Mouse (Mus musculus) limb, embryonic 10.5 days (tissue): ENCODE results near the gene Lrg1. TPM values are rescaled to one million over a fixed set of nuclear protein-coding genes. Genes with fewer than 3 reads are reported as not detected.
"Not testable (repeated sequence)": the region's sequence is repeated elsewhere in the genome, so short reads cannot be mapped to it uniquely, and the experiment has no call there.

Experiments used
- DNase-seq: peaks from one replicate; pipeline ENCODE4 v3.0.0-alpha.2; 2017; ENCODE audit warnings: low spot score
- H3K27ac ChIP-seq: fragments of 300-500 bp; sonication (generic); 2 replicates; pipeline ENCODE4 v1.5.1; 2016; ENCODE audit warnings: mild to moderate bottlenecking
- H3K27me3 ChIP-seq: fragments of 300-500 bp; sonication (generic); 2 replicates; pipeline ENCODE4 v1.6.1; 2016; ENCODE audit warnings: low read depth, mild to moderate bottlenecking; ENCODE audit not compliant: poor library complexity, severe bottlenecking
- H3K36me3 ChIP-seq: fragments of 300-500 bp; sonication (generic); 2 replicates; pipeline ENCODE4 v1.6.1; 2016; ENCODE audit warnings: mild to moderate bottlenecking, moderate library complexity
- H3K4me1 ChIP-seq: fragments of 300-500 bp; sonication (generic); 2 replicates; pipeline ENCODE4 v1.6.1; 2016
- H3K4me3 ChIP-seq: fragments of 300-500 bp; sonication (generic); 2 replicates; pipeline ENCODE4 v1.5.1; 2016; ENCODE audit warnings: mild to moderate bottlenecking, moderate library complexity
- H3K9me3 ChIP-seq: fragments of 300-500 bp; sonication (generic); replicated peaks from 2 replicates; pipeline ENCODE4 v1.6.1; 2016; ENCODE audit warnings: mild to moderate bottlenecking
- WGBS: fragments of 180-500 bp; shearing (Covaris S2); methylation state at CpG from one replicate; pipeline ENCODE4 v1.1.7; 2016; 5-methylcytosine and 5-hydroxymethylcytosine counted together
- polyA plus RNA-seq: library from polyadenylated mRNA; unstranded; fragments of >200 nt; fragmentation: Nextera tagmentation; extraction: Ambion mirVana; gene quantifications from 2 replicates; pipeline ENCODE4 v1.2.1, GENCODE M21; 2016

Gene Lrg1
- polyA plus RNA-seq, 1 experiment from 2014 or later, result 0.23 TPM

GRCm38 (mm10) chr17:56112743-56113142, 9.1 kb downstream of the Lrg1 start:
- H3K27me3 ChIP-seq, result peaks cover 29% of the 10 kb centered on the region
- H3K4me3 ChIP-seq, result no peak overlapping the region
- H3K36me3 ChIP-seq, result no peaks in the 10 kb centered on the region; the same call in 1 of the 2 replicates
- H3K9me3 ChIP-seq, result no peaks in the 10 kb centered on the region
- H3K27ac ChIP-seq, result no peak overlapping the region
- WGBS, result 67% methylated on average over 3 of the region's 3 CpGs
- no peak for DNase-seq
- peaks cover 10% of the 10 kb centered on the region for H3K4me1 ChIP-seq

GRCm38 (mm10) chr17:56111864-56112263, 9.9 kb downstream of the Lrg1 start:
- WGBS, result 45% methylated on average over 5 of the region's 5 CpGs
- H3K9me3 ChIP-seq, result no peaks in the 10 kb centered on the region
- peak; percentile 85 for DNase-seq
- H3K4me1 ChIP-seq, result peaks cover 4% of the 10 kb centered on the region; the same call in 1 of the 2 replicates
- no peak overlapping the region for H3K27ac ChIP-seq
- H3K4me3 ChIP-seq, result no peak overlapping the region
- H3K36me3 ChIP-seq, result no peaks in the 10 kb centered on the region; the same call in 1 of the 2 replicates
- H3K27me3 ChIP-seq, result peaks cover 20% of the 10 kb centered on the region

GRCm38 (mm10) chr17:56111021-56111420, 10.8 kb downstream of the Lrg1 start:
- Histone ChIP-seq H3K9me3 (no peaks in the 10 kb centered on the region), H3K27me3 (peaks cover 12% of the 10 kb centered on the region), H3K4me1 (0 out of 2 replicates have a peak, but pooled peaks cover 4% of the 10 kb centered on the region), H3K4me3 (no peak overlapping the region), H3K36me3 (no peaks in the 10 kb centered on the region; the same call in 1 of the 2 replicates), H3K27ac (no peak overlapping the region)
- WGBS, result 67% methylated on average over 1 of the region's 1 CpGs
- no peak for DNase-seq

GRCm38 (mm10) chr17:56110571-56110970, 11.2 kb downstream of the Lrg1 start:
- H3K9me3 ChIP-seq, result no peaks in the 10 kb centered on the region
- WGBS, result 75% methylated on average over 4 of the region's 4 CpGs
- DNase-seq, result no peak

GRCm38 (mm10) chr17:56109219-56110051, 12.4 kb downstream of the Lrg1 start, which contains the start of gene Plin4:
Gene Plin4, minus strand, starts transcription at chr17:56109803.
- H3K9me3 ChIP-seq, result no peaks in the 10 kb centered on the region
- no peak within 1 kb of the TSS for H3K27ac ChIP-seq
- no peaks in the 10 kb centered on the region for H3K27me3 ChIP-seq
- H3K4me3 ChIP-seq, result no peak within 1 kb of the TSS
- H3K4me1 ChIP-seq, result 0 out of 2 replicates have a peak, but pooled peaks cover 4% of the 10 kb centered on the region
- no peak for DNase-seq
- H3K36me3 ChIP-seq, result no peaks in the 10 kb centered on the region; the same call in 1 of the 2 replicates
- 60% methylated on average over 10 of the region's 10 CpGs for WGBS

More at GRCm38 (mm10) chr17:56110571-56110970, 11.2 kb downstream of the Lrg1 start:
- Histone ChIP-seq H3K27me3 (0 out of 2 replicates have a peak, but pooled peaks cover 7% of the 10 kb centered on the region), H3K27ac (no peak overlapping the region), H3K36me3 (no peaks in the 10 kb centered on the region; the same call in 1 of the 2 replicates), H3K4me1 (0 out of 2 replicates have a peak, but pooled peaks cover 4% of the 10 kb centered on the region), H3K4me3 (no peak overlapping the region)

GRCm38 (mm10) chr17:56108334-56109044, 13.3 kb downstream of the Lrg1 start:
- WGBS, result 81% methylated on average over 6 of the region's 6 CpGs
- Histone ChIP-seq H3K36me3 (peaks cover 7% of the 10 kb centered on the region), H3K27ac (no peak overlapping the region), H3K4me1 (0 out of 2 replicates have a peak, but pooled peaks cover 4% of the 10 kb centered on the region), H3K27me3 (no peaks in the 10 kb centered on the region), H3K4me3 (no peak overlapping the region), H3K9me3 (no peaks in the 10 kb centered on the region)
- no peak for DNase-seq

- no peak overlapping the region for H3K4me3 ChIP-seq
- H3K27me3 ChIP-seq, result no peaks in the 10 kb centered on the region
- no peaks in the 10 kb centered on the region for H3K9me3 ChIP-seq
- H3K4me1 ChIP-seq, result 0 out of 2 replicates have a peak, but pooled peaks cover 4% of the 10 kb centered on the region
- 55% methylated on average over 2 of the region's 2 CpGs for WGBS
- no peak overlapping the region for H3K27ac ChIP-seq
- H3K36me3 ChIP-seq, result peaks cover 15% of the 10 kb centered on the region
- DNase-seq, result no peak
Observed at GRCm38 (mm10) chr17:56107736-56108135, 14.1 kb downstream of the Lrg1 start.

- DNase-seq, result no peak
- H3K9me3 ChIP-seq, result no peaks in the 10 kb centered on the region
- no peak overlapping the region for H3K4me3 ChIP-seq
- no peak overlapping the region for H3K27ac ChIP-seq
- 0 out of 2 replicates have a peak, but pooled peaks cover 1% of the 10 kb centered on the region for H3K4me1 ChIP-seq
- H3K36me3 ChIP-seq, result peaks cover 22% of the 10 kb centered on the region
- 68% methylated on average over 4 of the region's 4 CpGs for WGBS
- H3K27me3 ChIP-seq, result no peaks in the 10 kb centered on the region
Observed at GRCm38 (mm10) chr17:56106981-56107380, 14.8 kb downstream of the Lrg1 start.

GRCm38 (mm10) chr17:56106436-56106835, 15.4 kb downstream of the Lrg1 start:
- not testable (repeated sequence) for H3K9me3 ChIP-seq, H3K27me3 ChIP-seq, H3K4me3 ChIP-seq, H3K4me1 ChIP-seq, H3K27ac ChIP-seq, DNase-seq
- peaks cover 28% of the 10 kb centered on the region for H3K36me3 ChIP-seq
- WGBS, result 99% methylated on average over 4 of the region's 4 CpGs

- H3K36me3 ChIP-seq, result peaks cover 44% of the 10 kb centered on the region
- 92% methylated on average over 3 of the region's 5 CpGs for WGBS
- DNase-seq, H3K4me1 ChIP-seq, H3K27me3 ChIP-seq, H3K4me3 ChIP-seq, H3K27ac ChIP-seq, H3K9me3 ChIP-seq: not testable (repeated sequence)
Observed at GRCm38 (mm10) chr17:56104821-56105220, 17.0 kb downstream of the Lrg1 start.

GRCm38 (mm10) chr17:56103465-56104285, 18.1 kb downstream of the Lrg1 start:
- peaks cover 55% of the 10 kb centered on the region for H3K36me3 ChIP-seq

GRCm38 (mm10) chr17:56102927-56103326, 18.9 kb downstream of the Lrg1 start:
- no peaks in the 10 kb centered on the region for H3K27me3 ChIP-seq
- DNase-seq, result no peak
- H3K9me3 ChIP-seq, result no peaks in the 10 kb centered on the region
- no peak overlapping the region for H3K4me3 ChIP-seq
- no peaks in the 10 kb centered on the region for H3K4me1 ChIP-seq
- peaks cover 63% of the 10 kb centered on the region for H3K36me3 ChIP-seq
- 97% methylated on average over 9 of the region's 9 CpGs for WGBS
- H3K27ac ChIP-seq, result no peak overlapping the region

More at GRCm38 (mm10) chr17:56103465-56104285, 18.1 kb downstream of the Lrg1 start:
- Histone ChIP-seq H3K4me1 (no peaks in the 10 kb centered on the region), H3K4me3 (no peak overlapping the region), H3K9me3 (no peaks in the 10 kb centered on the region), H3K27ac (no peak overlapping the region), H3K27me3 (no peaks in the 10 kb centered on the region)
- 95% methylated on average over 8 of the region's 8 CpGs for WGBS
- no peak for DNase-seq
